Mouse (Mus musculus) inflammation-experienced regulatory T-cells (primary cell): ENCODE results near the gene Slc22a3. TPM values are rescaled to one million over a fixed set of nuclear protein-coding genes. Genes with fewer than 3 reads are reported as not detected.

Experiments used
- polyA plus RNA-seq, 2 experiments: library from polyadenylated mRNA; unstranded; fragments of 100-300 nt; shearing (Covaris generic); gene quantifications; one replicate each; pipeline ENCODE4 v1.2.1; 2017

Gene Slc22a3
- polyA plus RNA-seq = 1 to 10 TPM in 1 of 2 experiments, under 1 TPM in 1; 0.10 to 2.3 TPM

DNA sequence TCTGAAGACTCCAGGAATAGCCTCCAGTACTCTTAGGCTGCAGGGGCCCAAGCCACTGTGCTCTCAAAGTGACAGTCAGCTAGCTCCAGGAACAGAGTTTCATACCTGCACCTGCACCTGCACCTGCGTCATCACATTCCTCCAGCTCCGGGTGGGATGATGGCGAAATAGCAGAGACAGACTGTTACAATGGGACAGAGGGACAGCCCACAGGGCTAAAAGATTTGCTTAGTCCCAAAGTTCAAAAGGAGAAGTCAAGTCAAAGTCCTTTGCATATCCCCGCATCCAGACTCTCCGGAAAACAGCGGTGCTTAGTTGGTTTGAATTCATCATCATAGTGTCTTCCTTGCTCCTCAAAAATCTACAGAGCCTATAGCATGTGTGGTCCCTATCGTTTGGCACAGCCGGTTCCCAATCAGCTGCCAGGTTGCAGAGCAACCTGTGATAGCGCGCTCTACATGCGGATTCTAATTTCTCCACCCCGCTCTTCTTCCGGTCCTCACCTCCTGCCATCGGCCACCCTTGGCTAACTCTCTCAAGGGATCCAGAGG lies at the start of gene Slc22a3:
TSS of gene Slc22a3 (minus strand) at position 51 of the 551 bp plus-strand sequence.

GRCm38 (mm10) chr17:12377981-12378705 lies 129.4 kb downstream of the Slc22a3 start, which contains the start of gene Plg:
Gene Plg (plus strand): TSS chr17:12378608.

Other genes starting within 250 kb of the Slc22a3 start
- gene Map3k4, start 188.9 kb downstream of the Slc22a3 start, polyA plus RNA-seq = 10 to 100 TPM; 48.7 to 67.9 TPM
- gene Plg, start 129.1 kb downstream of the Slc22a3 start, polyA plus RNA-seq = under 1 TPM in 1 of 2 experiments, not detected in 1; 0.75 TPM
- gene Slc22a2, start 76.4 kb upstream of the Slc22a3 start, polyA plus RNA-seq = 1 to 10 TPM; 1.9 to 5.5 TPM
- not detected for gene Slc22a1, start 168.1 kb upstream of the Slc22a3 start, polyA plus RNA-seq